Mouse (Mus musculus) B cell, adult 2 months (primary cell): ENCODE measurements around the gene Ltbp3.

Experiments
- DNase-seq, 2 experiments: peaks; one replicate each; pipeline ENCODE4 v3.0.0; 2022

Gene Ltbp3

GRCm38 (mm10) chr19:5740320-5741317, at the start of gene Ltbp3:
Ltbp3 (plus strand) TSS chr19:5740904.
- no peak for DNase-seq

DNA sequence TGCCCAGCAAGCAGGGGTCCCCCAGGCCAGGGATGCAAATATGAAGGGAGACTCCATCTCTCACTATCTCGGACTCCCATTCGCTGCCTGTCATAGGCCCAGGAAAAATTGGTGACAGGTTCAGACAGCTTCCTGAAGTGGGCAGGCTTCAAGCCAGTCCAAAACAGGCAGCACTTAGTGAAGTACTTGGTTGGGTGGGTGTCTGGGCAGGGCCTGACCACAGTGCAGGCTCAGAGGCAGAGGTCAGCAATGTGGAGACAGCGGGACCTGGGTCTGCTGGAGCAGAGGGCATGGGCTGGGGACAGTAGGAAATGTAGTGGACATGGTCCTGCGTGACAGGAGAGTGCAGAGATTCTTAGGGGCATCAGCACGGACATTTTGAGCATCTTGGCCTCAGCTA, 49.1 kb upstream of the Ltbp3 start:
- DNase-seq = no peak

DNA sequence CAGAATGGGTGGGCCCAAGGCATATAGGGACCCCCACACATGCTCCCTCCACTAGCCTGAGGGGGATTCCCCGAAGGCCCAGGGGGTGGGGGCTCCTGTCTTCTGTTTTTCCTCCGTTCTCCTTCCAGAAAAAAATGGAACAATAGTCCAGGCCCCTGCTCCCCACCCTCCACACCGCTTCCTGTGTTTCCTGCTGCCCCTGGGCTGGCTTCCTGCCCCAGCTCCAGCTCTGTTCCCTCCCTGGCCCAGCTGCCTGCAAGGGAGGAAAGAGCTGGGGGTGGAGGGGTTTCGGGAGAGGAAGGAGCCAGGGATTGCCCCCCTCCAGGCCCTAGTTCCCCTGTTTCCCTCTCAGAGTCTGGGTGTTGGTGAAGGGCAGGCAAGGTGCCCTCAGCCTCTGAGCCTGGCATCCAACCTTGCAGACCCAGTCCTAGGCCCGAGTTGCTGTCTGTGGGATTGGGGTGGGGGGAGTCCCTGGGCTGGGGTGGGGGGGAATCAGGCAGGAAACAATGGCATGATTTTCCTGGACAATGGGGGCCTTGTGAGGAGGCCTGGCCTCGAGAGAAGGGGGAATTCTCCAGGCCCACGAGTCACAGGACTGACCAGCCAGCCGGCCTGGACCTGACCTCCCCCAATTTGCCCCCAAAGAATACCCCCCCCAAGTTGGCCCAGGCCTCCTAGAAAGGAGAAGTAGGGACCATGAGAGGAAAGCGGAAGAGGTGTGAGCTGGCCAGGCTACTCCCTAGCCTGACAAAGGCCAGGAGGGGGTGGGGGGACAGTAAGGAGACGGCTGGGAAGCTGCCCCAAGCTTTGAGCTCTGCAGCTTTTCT, 48.4 kb upstream of the Ltbp3 start:
- DNase-seq = no peak

- DNase-seq = no peak
Observed at GRCm38 (mm10) chr19:5692913-5693396, 47.7 kb upstream of the Ltbp3 start.

GRCm38 (mm10) chr19:5693801-5694200, 46.9 kb upstream of the Ltbp3 start:
- no peak for DNase-seq

DNA sequence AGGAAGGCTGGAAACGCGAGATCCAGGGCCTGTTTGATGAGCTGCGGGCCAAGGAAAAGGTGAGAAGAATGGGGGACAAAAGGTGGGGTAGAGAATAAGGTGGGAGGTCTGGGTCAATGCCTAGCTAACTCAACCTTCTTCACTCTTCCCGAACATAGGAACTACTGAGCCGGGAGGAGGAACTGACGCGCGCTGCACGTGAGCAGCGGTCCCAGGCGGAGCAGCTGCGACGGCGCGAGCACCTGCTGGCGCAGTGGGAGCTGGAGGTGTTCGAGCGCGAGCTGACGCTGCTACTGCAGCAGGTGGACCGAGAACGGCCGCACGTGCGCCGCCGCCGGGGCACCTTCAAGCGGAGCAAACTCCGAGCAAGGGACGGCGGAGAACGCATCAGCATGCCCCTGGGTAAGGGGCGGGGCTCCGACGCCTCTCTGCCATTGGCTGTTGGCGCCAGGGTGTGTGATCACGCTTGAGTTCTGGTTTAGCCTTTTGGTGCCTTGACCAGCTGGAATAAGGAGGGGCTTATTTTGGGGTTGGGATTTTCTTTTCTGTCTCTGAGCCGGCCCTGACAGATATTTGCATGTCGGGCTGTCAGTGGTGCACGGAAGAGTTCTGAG, 44.7 kb upstream of the Ltbp3 start:
- DNase-seq = no peak

DNA sequence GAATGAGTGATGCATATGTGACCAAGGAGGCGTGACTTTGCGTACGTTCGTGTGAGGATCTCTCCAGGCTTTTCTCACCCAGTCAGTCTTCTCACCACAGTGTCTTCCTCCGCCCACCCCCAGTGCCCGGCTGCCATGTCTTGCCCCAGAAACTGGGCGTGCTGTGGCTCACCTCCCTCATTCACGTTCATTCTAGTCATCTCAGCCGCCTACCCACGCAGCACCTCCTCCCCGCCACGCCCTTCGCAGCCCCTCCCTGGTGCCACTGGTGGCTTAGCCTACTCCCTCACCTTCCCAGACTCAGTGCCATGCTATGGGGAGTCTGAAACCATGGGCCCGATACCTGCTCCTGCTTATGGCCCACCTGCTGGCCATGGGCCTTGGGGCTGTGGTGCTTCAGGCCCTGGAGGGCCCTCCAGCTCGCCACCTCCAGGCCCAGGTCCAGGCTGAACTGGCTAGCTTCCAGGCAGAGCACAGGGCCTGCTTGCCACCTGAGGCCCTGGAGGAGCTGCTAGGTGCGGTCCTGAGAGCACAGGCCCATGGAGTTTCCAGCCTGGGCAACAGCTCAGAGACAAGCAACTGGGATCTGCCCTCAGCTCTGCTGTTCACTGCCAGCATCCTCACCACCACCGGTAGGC, 36.4 kb upstream of the Ltbp3 start, which contains the start of gene Kcnk7:
Gene Kcnk7 (plus strand): TSS at position 205 of the 638 bp plus-strand sequence.
- no peak for DNase-seq

GRCm38 (mm10) chr19:5704801-5705571, 35.7 kb upstream of the Ltbp3 start:
- DNase-seq = peak in 1 of 2 experiments; percentile 15

- DNase-seq = no peak
Observed at GRCm38 (mm10) chr19:5710068-5710467, 30.6 kb upstream of the Ltbp3 start.

DNA sequence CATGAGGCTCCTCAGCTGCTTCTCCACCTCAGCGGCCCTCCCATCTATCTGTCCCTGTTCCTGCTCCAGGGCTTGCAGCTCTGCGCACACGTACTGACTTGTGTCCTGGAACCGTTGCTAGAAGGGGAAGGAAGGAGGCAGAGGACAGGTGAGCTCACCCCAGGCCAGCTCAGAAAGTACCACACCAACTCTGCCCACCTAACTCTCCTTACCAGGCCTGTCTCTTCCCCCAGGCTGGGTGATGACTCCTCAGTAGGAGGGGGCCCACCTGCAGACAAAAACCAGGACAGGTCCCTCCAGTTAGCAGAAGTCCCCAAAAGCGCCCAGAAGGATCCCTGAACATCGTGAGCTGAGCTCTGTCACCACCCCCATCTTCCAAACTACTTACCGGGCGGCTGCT, 30.1 kb upstream of the Ltbp3 start:
- DNase-seq = no peak

DNA sequence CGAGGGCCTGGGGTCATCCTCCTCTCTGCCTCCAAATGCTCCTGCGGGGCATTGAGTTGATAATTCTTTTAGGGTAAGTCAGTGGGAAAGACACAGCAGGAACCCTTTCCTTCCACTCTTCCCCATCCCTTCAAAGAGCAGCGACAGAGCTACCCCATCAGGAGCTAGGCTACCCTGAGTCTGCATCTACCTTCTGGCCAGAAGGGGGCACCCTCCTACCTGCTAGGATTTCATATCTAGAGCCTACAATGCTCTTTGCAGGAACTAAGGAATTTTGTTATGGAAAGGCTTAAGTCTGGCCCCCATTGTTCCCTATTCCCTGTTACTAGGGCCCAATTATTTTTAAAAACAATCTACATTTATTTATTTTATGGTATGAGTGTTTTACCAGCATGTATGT, 29.5 kb upstream of the Ltbp3 start:
- peak; percentile 77 to 80 for DNase-seq

- DNase-seq = peak; percentile 58 to 59
Observed at GRCm38 (mm10) chr19:5711907-5712460, 28.7 kb upstream of the Ltbp3 start.

- no peak for DNase-seq
Observed at GRCm38 (mm10) chr19:5713255-5713654, 27.4 kb upstream of the Ltbp3 start.

- no peak for DNase-seq
Observed at GRCm38 (mm10) chr19:5713730-5714129, 27.0 kb upstream of the Ltbp3 start.

- peak; percentile 18 to 27 for DNase-seq
Observed at GRCm38 (mm10) chr19:5715793-5716688, 24.7 kb upstream of the Ltbp3 start.

GRCm38 (mm10) chr19:5716955-5717354, 23.7 kb upstream of the Ltbp3 start:
- DNase-seq = no peak

GRCm38 (mm10) chr19:5721233-5721632, 19.5 kb upstream of the Ltbp3 start:
- DNase-seq = no peak

GRCm38 (mm10) chr19:5722848-5723425, 17.8 kb upstream of the Ltbp3 start:
- DNase-seq = no peak

- no peak for DNase-seq
Observed at GRCm38 (mm10) chr19:5723934-5724548, 16.7 kb upstream of the Ltbp3 start.
